Mouse (Mus musculus) heart, embryonic 14.5 days (tissue): Measurements from ENCODE around the gene Ksr1. TPM values are rescaled to one million over a fixed set of nuclear protein-coding genes. Genes with fewer than 3 reads are reported as not detected.

Experiments used
- ATAC-seq: fragments of 200-750 bp; cut with Nextera tagmentation; 2 replicates; pipeline ENCODE4 v1.8.0; 2017; ENCODE audit warnings: low read depth, moderate TSS enrichment; ENCODE audit not compliant: insufficient number of reproducible peaks, insufficient read depth, low FRiP score
- H3K27ac ChIP-seq, 2 experiments: fragments of 200-500 bp in 1 of 2; fragments of 300-500 bp in 1 of 2; sonication (generic) in 1 of 2; replicated peaks in 1 of 2; 2 replicates each; pipeline ENCODE4 v1.5.1; 2012 to 2014; ENCODE audit warnings: low read depth in 2 of 2, low read length in 2 of 2, control low read depth in 1 of 2, mild to moderate bottlenecking in 1 of 2, mixed read lengths in 1 of 2; ENCODE audit not compliant: control insufficient read depth in 1 of 2, insufficient read depth in 1 of 2
- H3K27me3 ChIP-seq: fragments of 300-500 bp; sonication (generic); 2 replicates; pipeline ENCODE4 v1.6.1; 2014; ENCODE audit warnings: mild to moderate bottlenecking, low read length, control low read depth; ENCODE audit not compliant: control insufficient read depth, insufficient read depth
- H3K36me3 ChIP-seq: fragments of 300-500 bp; sonication (generic); 2 replicates; pipeline ENCODE4 v1.6.1; 2014; ENCODE audit warnings: mild to moderate bottlenecking, control low read depth, low read length, mixed read lengths; ENCODE audit not compliant: control insufficient read depth, insufficient read depth
- H3K4me1 ChIP-seq, 2 experiments: fragments of 200-500 bp in 1 of 2; fragments of 300-500 bp in 1 of 2; sonication (generic) in 1 of 2; 2 replicates each; pipeline ENCODE4 v1.6.1; 2012 to 2014; ENCODE audit warnings: low read length in 2 of 2, control low read depth in 1 of 2, mixed read lengths in 1 of 2; ENCODE audit not compliant: control insufficient read depth in 2 of 2, insufficient read depth in 2 of 2
- H3K4me2 ChIP-seq: fragments of 300-500 bp; sonication (generic); 2 replicates; pipeline ENCODE4 v1.6.1; 2014; ENCODE audit warnings: mild to moderate bottlenecking, low read length
- H3K4me3 ChIP-seq, 2 experiments: fragments of 200-500 bp in 1 of 2; fragments of 300-500 bp in 1 of 2; sonication (generic) in 1 of 2; 2 replicates each; pipeline ENCODE4 v1.5.1; 2012 to 2014; ENCODE audit warnings: low read length in 2 of 2, mild to moderate bottlenecking in 2 of 2, control low read depth in 1 of 2, low read depth in 1 of 2, moderate library complexity in 1 of 2; ENCODE audit not compliant: control insufficient read depth in 1 of 2, insufficient read depth in 1 of 2
- H3K9ac ChIP-seq: fragments of 300-500 bp; sonication (generic); 2 replicates; pipeline ENCODE4 v1.6.1; 2014; ENCODE audit warnings: mild to moderate bottlenecking, low read length
- H3K9me3 ChIP-seq: fragments of 300-500 bp; sonication (generic); 2 replicates; pipeline ENCODE4 v1.6.1; 2016; ENCODE audit warnings: low read length, control low read depth; ENCODE audit not compliant: control insufficient read depth
- WGBS: fragments of 180-500 bp; shearing (Covaris S2); extraction: QIAGEN DNeasy Blood & Tissue Kit; methylation state at CpG from one replicate; pipeline ENCODE4 v1.1.7; 2014; 5-methylcytosine and 5-hydroxymethylcytosine counted together
- polyA plus RNA-seq: library from polyadenylated mRNA; unstranded; fragments of >200 nt; fragmentation: Nextera tagmentation; extraction: Ambion mirVana; gene quantifications from 2 replicates; pipeline ENCODE4 v1.2.1, GENCODE M21; 2014

The Ksr1 gene
- polyA plus RNA-seq, 1 experiment from 2014 or later = 5.8 TPM

DNA sequence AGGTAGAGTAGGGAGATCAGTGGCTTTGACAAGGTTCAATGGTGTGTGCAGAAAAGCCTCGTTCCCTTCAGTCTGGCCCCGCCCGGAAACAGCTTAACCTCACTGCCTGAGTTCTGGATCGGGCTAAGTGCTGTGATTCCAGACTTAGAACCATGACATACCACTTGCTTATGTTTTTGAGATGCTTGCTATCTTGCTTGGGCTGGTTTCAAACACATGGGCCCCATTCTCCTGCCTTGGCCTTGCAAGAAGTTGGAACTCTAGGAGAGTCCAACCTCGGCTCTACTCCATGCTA, 114.8 kb downstream of the Ksr1 start:
- Histone ChIP-seq H3K36me3 (peaks cover 70% of the 10 kb centered on the region), H3K27ac (no peak overlapping the region), H3K4me3 (no peak overlapping the region), H3K4me2 (no peak overlapping the region), H3K9me3 (no peaks in the 10 kb centered on the region), H3K9ac (no peak overlapping the region), H3K4me1 (peaks cover 0 to 9% of the 10 kb centered on the region in 2 experiments; a peak in 2 of 4 replicates), H3K27me3 (no peaks in the 10 kb centered on the region)
- WGBS = 70% methylated on average over 5 of the region's 5 CpGs
- ATAC-seq = no peak

DNA sequence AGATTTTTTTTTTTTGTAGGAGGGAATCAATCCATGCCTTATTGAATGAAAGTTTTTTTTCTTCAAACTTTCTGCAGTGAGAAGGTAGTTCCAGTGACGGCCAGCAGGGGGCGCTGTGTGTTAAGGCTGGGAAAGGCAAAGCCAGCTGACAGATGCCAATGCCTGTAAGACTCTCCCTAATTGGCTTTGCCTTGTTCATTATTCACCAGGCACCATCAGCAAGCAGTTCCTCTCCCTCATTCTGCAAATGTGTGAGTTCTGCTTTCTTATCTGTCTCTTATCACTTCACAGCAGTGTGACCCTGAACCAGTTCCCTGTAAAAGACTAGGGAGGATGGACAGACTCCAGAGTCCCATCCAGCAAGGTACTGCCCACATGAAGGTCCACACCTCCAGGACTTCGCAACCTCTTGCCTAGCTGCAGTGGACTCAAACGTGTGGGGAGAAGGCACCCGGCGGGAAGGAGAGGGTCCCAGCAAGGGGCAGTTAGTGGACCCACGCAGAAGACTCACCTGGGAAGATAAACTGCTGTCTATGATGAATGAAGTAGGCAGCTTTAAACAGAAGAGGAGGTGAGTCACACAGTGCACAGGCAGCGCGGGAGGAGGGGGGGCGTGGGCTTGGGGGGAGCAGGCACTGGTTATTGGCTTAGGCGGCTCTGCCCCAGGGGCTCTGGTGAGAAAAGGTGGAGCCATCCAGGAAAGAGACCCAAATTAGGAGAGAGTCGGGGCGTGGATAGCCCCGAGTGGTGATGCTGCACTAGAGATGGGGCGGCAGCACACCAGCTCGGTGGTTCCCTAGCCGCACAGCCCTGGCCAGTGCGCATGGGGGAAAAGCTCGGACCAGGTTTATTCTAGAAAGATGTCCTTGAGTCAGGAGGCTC, 115.4 kb downstream of the Ksr1 start:
- WGBS = 29% methylated on average over 19 of the region's 19 CpGs
- no peak overlapping the region for H3K9ac ChIP-seq
- H3K27ac ChIP-seq = no peak overlapping the region; a peak in 1 of 4 replicates

DNA sequence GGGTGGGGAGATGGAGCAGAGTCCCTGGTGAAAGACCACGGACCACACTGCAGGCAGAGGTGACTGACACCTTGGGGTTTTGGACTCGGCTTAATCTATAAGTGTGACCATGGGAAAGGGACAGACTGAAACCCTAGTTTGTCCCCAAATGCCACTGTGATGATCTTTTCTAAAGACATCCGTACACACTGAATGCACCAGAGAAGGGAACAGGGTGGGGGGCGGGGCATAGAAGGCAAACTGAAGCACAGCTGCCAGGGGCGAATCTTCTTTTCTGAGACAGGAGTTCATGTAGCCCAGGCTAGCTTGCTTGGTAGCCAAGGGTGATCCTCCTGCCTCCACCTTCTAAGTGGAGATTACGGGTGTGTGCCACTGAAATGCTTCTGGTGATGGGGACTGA, 122.5 kb downstream of the Ksr1 start:
- WGBS = 66% methylated on average over 6 of the region's 6 CpGs
- Histone ChIP-seq H3K27ac (peak overlapping the region; percentile 65 to 67), H3K9ac (no peak overlapping the region), H3K4me3 (no peak overlapping the region), H3K9me3 (no peaks in the 10 kb centered on the region), H3K4me1 (peaks cover 0 to 10% of the 10 kb centered on the region in 2 experiments; a peak in 2 of 4 replicates), H3K27me3 (no peaks in the 10 kb centered on the region), H3K36me3 (peaks cover 65% of the 10 kb centered on the region), H3K4me2 (peak overlapping the region; percentile 28; the same call in 1 of the 2 replicates)
- ATAC-seq = no peak

More for the DNA sequence above, 115.4 kb downstream of the Ksr1 start:
- H3K27me3 ChIP-seq = no peaks in the 10 kb centered on the region
- 0 out of 2 replicates have a peak, but pooled peaks have one; percentile 20 for ATAC-seq
- peaks cover 70% of the 10 kb centered on the region for H3K36me3 ChIP-seq
- H3K4me2 ChIP-seq = no peak overlapping the region
- H3K4me1 ChIP-seq = peaks cover 0 to 7% of the 10 kb centered on the region in 2 experiments; a peak in 2 of 4 replicates
- H3K4me3 ChIP-seq = no peak overlapping the region
- no peaks in the 10 kb centered on the region for H3K9me3 ChIP-seq

DNA sequence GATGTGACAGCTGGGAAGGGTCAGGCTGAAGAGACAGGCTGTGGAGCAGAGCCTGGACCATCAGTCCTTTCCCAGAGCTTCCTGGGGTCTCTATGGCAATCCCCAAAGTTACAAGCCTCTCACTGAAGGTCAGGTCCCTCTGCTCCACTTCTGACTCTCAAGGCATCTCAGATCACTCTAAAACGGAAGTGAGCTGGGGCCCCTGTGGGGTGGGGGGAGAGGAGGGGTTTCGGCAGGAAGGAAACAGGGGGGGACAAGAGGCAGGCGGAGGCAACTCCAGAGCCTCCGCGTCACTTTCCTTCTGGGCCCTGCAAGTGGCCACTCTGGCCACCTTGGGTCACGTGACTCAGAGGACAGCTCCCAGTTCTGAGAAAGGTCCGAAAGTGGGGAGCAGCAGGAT, 122.9 kb downstream of the Ksr1 start:
- ATAC-seq = peak; percentile 36; the same call in 1 of the 2 replicates
- peak overlapping the region; percentile 8; the same call in 1 of the 2 replicates for H3K9ac ChIP-seq

DNA sequence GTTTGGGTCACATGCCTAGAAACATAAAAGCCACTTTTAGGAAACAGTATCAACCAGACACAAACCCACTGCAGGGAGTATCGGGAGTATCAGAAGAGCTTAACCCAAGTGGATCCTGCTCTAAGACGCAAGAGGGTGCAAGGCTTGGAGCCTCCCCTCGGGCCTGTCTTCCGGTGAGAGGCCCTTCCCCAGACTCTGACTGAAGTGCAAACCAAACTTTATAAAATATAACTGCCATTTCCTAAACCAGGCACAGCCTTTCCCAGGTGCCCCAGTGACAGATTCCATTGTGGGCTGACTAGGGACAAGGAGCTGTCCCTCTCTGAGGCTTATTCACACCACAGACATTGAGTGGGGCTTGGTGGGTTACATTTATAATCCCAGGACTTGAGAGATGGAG, 123.4 kb downstream of the Ksr1 start:
- Histone ChIP-seq H3K36me3 (peaks cover 69% of the 10 kb centered on the region), H3K27ac (peak overlapping the region; percentile 18 to 67), H3K4me1 (peaks cover 0 to 10% of the 10 kb centered on the region in 2 experiments; a peak in 2 of 4 replicates), H3K4me2 (peak overlapping the region; percentile 28; the same call in 1 of the 2 replicates), H3K27me3 (no peaks in the 10 kb centered on the region), H3K9ac (peak overlapping the region; percentile 8; the same call in 1 of the 2 replicates), H3K9me3 (no peaks in the 10 kb centered on the region), H3K4me3 (no peak overlapping the region)
- WGBS = 77% methylated on average over 4 of the region's 4 CpGs
- ATAC-seq = no peak

More for the DNA sequence above, 122.9 kb downstream of the Ksr1 start:
- Histone ChIP-seq H3K27ac (peak overlapping the region; percentile 65 to 67), H3K36me3 (peaks cover 67% of the 10 kb centered on the region), H3K4me3 (no peak overlapping the region), H3K4me2 (peak overlapping the region; percentile 28; the same call in 1 of the 2 replicates), H3K4me1 (peaks cover 0 to 10% of the 10 kb centered on the region in 2 experiments; a peak in 2 of 4 replicates), H3K27me3 (no peaks in the 10 kb centered on the region), H3K9me3 (no peaks in the 10 kb centered on the region)
- 27% methylated on average over 7 of the region's 7 CpGs for WGBS

DNA sequence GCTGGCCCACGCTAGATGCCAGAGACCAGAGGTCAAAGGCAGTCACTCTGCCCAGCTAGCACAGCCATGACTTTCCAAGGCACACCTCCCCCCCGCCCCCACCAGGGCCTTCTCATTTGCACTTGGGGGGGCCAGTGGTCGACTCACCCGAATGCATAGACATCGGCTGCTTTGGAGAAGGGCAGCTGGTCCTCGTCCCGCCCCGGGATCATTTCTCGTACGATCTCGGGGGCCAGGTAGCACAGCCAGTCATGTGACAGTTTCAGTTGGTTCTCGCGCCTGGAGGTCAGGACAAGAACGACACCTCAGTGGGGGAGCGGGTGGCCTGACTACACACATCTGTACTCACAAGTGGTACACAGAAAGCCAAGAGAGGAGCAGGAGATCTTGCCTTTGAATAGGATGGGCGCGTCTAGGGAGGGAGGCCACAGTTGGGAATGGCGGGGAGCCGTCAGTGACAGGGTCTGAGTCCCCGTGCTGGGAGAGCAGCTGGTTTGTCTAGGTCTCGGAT, 125.6 kb downstream of the Ksr1 start:
- no peak overlapping the region for H3K4me2 ChIP-seq
- peaks cover 0 to 10% of the 10 kb centered on the region in 2 experiments; a peak in 2 of 4 replicates for H3K4me1 ChIP-seq
- no peaks in the 10 kb centered on the region for H3K9me3 ChIP-seq
- ATAC-seq = no peak
- H3K9ac ChIP-seq = no peak overlapping the region
- H3K4me3 ChIP-seq = no peak overlapping the region
- H3K36me3 ChIP-seq = peaks cover 69% of the 10 kb centered on the region
- 76% methylated on average over 21 of the region's 21 CpGs for WGBS
- no peak overlapping the region for H3K27ac ChIP-seq
- H3K27me3 ChIP-seq = no peaks in the 10 kb centered on the region

DNA sequence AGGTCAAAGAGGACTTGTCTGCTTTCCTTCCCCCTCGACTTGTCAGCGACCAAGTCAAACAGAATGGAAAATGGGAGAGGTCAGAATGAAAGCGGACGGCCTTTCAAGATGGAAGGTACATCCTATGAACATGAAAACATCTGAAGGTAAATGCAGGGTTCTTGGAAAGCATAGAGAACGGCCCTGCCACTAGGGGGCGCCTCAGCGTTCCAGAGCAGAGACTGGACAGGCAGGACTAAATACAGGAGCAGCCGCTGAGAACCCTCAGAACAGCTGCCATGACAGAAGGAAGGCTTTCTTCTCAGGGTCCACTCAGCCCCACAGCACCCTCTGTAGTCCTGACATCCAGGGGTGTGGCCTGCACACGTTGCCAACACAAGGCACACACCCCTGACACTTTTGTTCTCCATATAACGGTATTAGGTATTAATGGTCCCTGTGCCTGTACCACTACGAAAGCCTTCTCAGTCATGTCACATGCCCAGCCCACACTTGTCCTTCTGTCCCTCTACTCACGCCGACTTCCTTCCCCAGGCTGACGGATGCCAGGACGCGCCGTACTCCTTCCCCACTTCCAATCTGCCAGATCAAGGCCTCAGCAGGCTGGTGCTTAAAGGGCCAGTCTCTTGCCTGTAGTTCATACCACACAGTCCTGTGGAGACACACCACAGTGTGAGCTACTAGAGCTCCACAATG, 126.2 kb downstream of the Ksr1 start:
- Histone ChIP-seq H3K4me3 (no peak overlapping the region), H3K9me3 (no peaks in the 10 kb centered on the region), H3K4me1 (peaks cover 0 to 11% of the 10 kb centered on the region in 2 experiments; a peak in 2 of 4 replicates), H3K4me2 (no peak overlapping the region), H3K27ac (no peak overlapping the region), H3K27me3 (no peaks in the 10 kb centered on the region), H3K9ac (no peak overlapping the region), H3K36me3 (peaks cover 66% of the 10 kb centered on the region)
- WGBS = 62% methylated on average over 17 of the region's 17 CpGs
- ATAC-seq = no peak
